Mouse (Mus musculus): ENCODE data around the gene Id4. TPM values are rescaled to one million over a fixed set of nuclear protein-coding genes. Genes with fewer than 3 reads are reported as not detected.
A peak's percentile ranks its signal among the peaks of the same experiment; 100 is the strongest.

Id4 gene
- polyA plus RNA-seq, 1 experiment from 2014 or later, result 16.9 TPM

- WGBS, result under 1% methylated on average over 25 of the region's 25 CpGs
These were observed 1.5 kb downstream of the Id4 start for GRCm38 (mm10) chr13:48262451-48262969.

GRCm38 (mm10) chr13:48265029-48265428 lies 4.0 kb downstream of the Id4 start:
- H3K27ac ChIP-seq, result no peak overlapping the region
- 84% methylated on average over 6 of the region's 6 CpGs for WGBS
- peaks cover 7% of the 10 kb centered on the region; the same call in 1 of the 2 replicates for H3K27me3 ChIP-seq (replicated peaks)
- no peaks in the 10 kb centered on the region for H3K36me3 ChIP-seq
- H3K9me3 ChIP-seq, result no peaks in the 10 kb centered on the region
- H3K4me3 ChIP-seq (replicated peaks), result no peak overlapping the region
- H3K4me1 ChIP-seq (replicated peaks), result peaks cover 13% of the 10 kb centered on the region; the same call in 1 of the 2 replicates
- no peak overlapping the region for H3K4me2 ChIP-seq (replicated peaks)
- H3K9ac ChIP-seq, result no peak overlapping the region
- ATAC-seq, result no peak

More at GRCm38 (mm10) chr13:48262451-48262969, 1.5 kb downstream of the Id4 start:
- Histone ChIP-seq H3K36me3 (no peaks in the 10 kb centered on the region), H3K4me2 (replicated peaks) (peak overlapping the region; percentile 95), H3K4me1 (replicated peaks) (peaks cover 13% of the 10 kb centered on the region; the same call in 1 of the 2 replicates), H3K27ac (peak overlapping the region; percentile 82; the same call in 1 of the 2 replicates), H3K27me3 (replicated peaks) (peaks cover 7% of the 10 kb centered on the region; the same call in 1 of the 2 replicates), H3K9me3 (no peaks in the 10 kb centered on the region), H3K9ac (peak overlapping the region; percentile 70), H3K4me3 (replicated peaks) (peak overlapping the region; percentile 77)
- no peak for ATAC-seq

GRCm38 (mm10) chr13:48273451-48274069 lies 12.5 kb downstream of the Id4 start:
- Histone ChIP-seq H3K4me1 (replicated peaks) (peaks cover 3% of the 10 kb centered on the region; the same call in 1 of the 2 replicates), H3K9me3 (no peaks in the 10 kb centered on the region), H3K27ac (no peak overlapping the region), H3K4me3 (replicated peaks) (no peak overlapping the region; the same call in 1 of the 2 replicates), H3K4me2 (replicated peaks) (peak overlapping the region; percentile 57), H3K36me3 (no peaks in the 10 kb centered on the region), H3K27me3 (replicated peaks) (no peaks in the 10 kb centered on the region), H3K9ac (no peak overlapping the region)
- peak; percentile 71 for ATAC-seq
- WGBS, result 7% methylated on average over 15 of the region's 15 CpGs

GRCm38 (mm10) chr13:48274107-48274506 lies 13.1 kb downstream of the Id4 start:
- Histone ChIP-seq H3K9me3 (no peaks in the 10 kb centered on the region), H3K4me1 (replicated peaks) (peaks cover 3% of the 10 kb centered on the region; the same call in 1 of the 2 replicates), H3K27ac (no peak overlapping the region), H3K9ac (no peak overlapping the region), H3K4me3 (replicated peaks) (no peak overlapping the region), H3K4me2 (replicated peaks) (peak overlapping the region; percentile 57; the same call in 1 of the 2 replicates), H3K36me3 (no peaks in the 10 kb centered on the region), H3K27me3 (replicated peaks) (no peaks in the 10 kb centered on the region)
- ATAC-seq, result no peak
- 76% methylated on average over 1 of the region's 1 CpGs for WGBS

- no peak overlapping the region for H3K27ac ChIP-seq
- ATAC-seq, result no peak
- no peaks in the 10 kb centered on the region for H3K9me3 ChIP-seq
- no peak overlapping the region for H3K9ac ChIP-seq
- WGBS, result 63% methylated on average over 7 of the region's 7 CpGs
- no peaks in the 10 kb centered on the region for H3K27me3 ChIP-seq (replicated peaks)
- no peak overlapping the region for H3K4me3 ChIP-seq (replicated peaks)
- no peak overlapping the region for H3K4me2 ChIP-seq (replicated peaks)
- peaks cover 3% of the 10 kb centered on the region; the same call in 1 of the 2 replicates for H3K4me1 ChIP-seq (replicated peaks)
- H3K36me3 ChIP-seq, result no peaks in the 10 kb centered on the region
These were observed 16.0 kb downstream of the Id4 start for GRCm38 (mm10) chr13:48276981-48277380.

- no peaks in the 10 kb centered on the region for H3K27me3 ChIP-seq (replicated peaks)
- no peak overlapping the region for H3K4me3 ChIP-seq (replicated peaks)
- no peak for ATAC-seq
- no peak overlapping the region for H3K27ac ChIP-seq
- no peak overlapping the region for H3K4me2 ChIP-seq (replicated peaks)
- H3K4me1 ChIP-seq (replicated peaks), result no peaks in the 10 kb centered on the region
- WGBS, result 81% methylated on average over 9 of the region's 9 CpGs
- H3K9ac ChIP-seq, result no peak overlapping the region
- no peaks in the 10 kb centered on the region for H3K9me3 ChIP-seq
- H3K36me3 ChIP-seq, result no peaks in the 10 kb centered on the region
These were observed 23.4 kb downstream of the Id4 start for GRCm38 (mm10) chr13:48284426-48284825.

GRCm38 (mm10) chr13:48284918-48285693 lies 24.1 kb downstream of the Id4 start:
- H3K4me2 ChIP-seq (replicated peaks), result no peak overlapping the region
- H3K27ac ChIP-seq, result no peak overlapping the region
- no peak overlapping the region for H3K4me3 ChIP-seq (replicated peaks)
- no peaks in the 10 kb centered on the region for H3K27me3 ChIP-seq (replicated peaks)
- H3K9ac ChIP-seq, result no peak overlapping the region
- H3K36me3 ChIP-seq, result no peaks in the 10 kb centered on the region
- H3K4me1 ChIP-seq (replicated peaks), result no peaks in the 10 kb centered on the region
- WGBS, result 74% methylated on average over 9 of the region's 9 CpGs
- no peak for ATAC-seq
- H3K9me3 ChIP-seq, result no peaks in the 10 kb centered on the region

- no peak overlapping the region for H3K4me2 ChIP-seq (replicated peaks)
- WGBS, result 52% methylated on average over 13 of the region's 13 CpGs
- no peak overlapping the region for H3K9ac ChIP-seq
- H3K4me1 ChIP-seq (replicated peaks), result no peaks in the 10 kb centered on the region
- no peak for ATAC-seq
- H3K27me3 ChIP-seq (replicated peaks), result no peaks in the 10 kb centered on the region
- no peak overlapping the region for H3K4me3 ChIP-seq (replicated peaks)
- no peaks in the 10 kb centered on the region for H3K9me3 ChIP-seq
- H3K36me3 ChIP-seq, result no peaks in the 10 kb centered on the region
- no peak overlapping the region for H3K27ac ChIP-seq
These were observed 29.4 kb downstream of the Id4 start for GRCm38 (mm10) chr13:48290427-48290826.

- H3K4me1 ChIP-seq (replicated peaks), result no peaks in the 10 kb centered on the region
- no peaks in the 10 kb centered on the region for H3K27me3 ChIP-seq (replicated peaks)
- H3K36me3 ChIP-seq, result no peaks in the 10 kb centered on the region
- no peak overlapping the region for H3K4me2 ChIP-seq (replicated peaks)
- peak; percentile 80 for ATAC-seq
- WGBS, result 35% methylated on average over 7 of the region's 7 CpGs
- no peak overlapping the region for H3K27ac ChIP-seq
- H3K9me3 ChIP-seq, result no peaks in the 10 kb centered on the region
- H3K4me3 ChIP-seq (replicated peaks), result no peak overlapping the region
- no peak overlapping the region for H3K9ac ChIP-seq
These were observed 53.5 kb downstream of the Id4 start for GRCm38 (mm10) chr13:48314500-48314899.

All from intestine, embryonic 15.5 days (tissue).